Mouse (Mus musculus): ENCODE data around the gene Adprm.

- TF ChIP-seq POLR2A (IDR thresholded peaks at IDR 0.05; ENCODE audit: borderline replicate concordance, low read depth, low read length) (no peak), CTCF (IDR thresholded peaks at IDR 0.05; ENCODE audit: low read depth, low read length) (no peak)
Observed at GRCm38 (mm10) chr11:67086467-67087164, 34.2 kb upstream of the Adprm start.
